Mouse (Mus musculus) stomach, postnatal 0 days (tissue): ENCODE measurements around the gene Eif5b.

Source experiments
- CTCF ChIP-seq: IDR thresholded peaks from 2 replicates; pipeline ENCODE4 v1.5.1; 2016; ENCODE audit warnings: antibody characterized with exemption, low read depth, mild to moderate bottlenecking, moderate library complexity
- EP300 ChIP-seq: optimal IDR thresholded peaks from 2 replicates; pipeline ENCODE3; 2016; ENCODE audit warnings: antibody characterized with exemption

- TF ChIP-seq CTCF = no peak
- no peak for TF ChIP-seq EP300
Measured at GRCm38 (mm10) chr1:38035521-38035920, 37.7 kb downstream of the Eif5b start.
